Mouse (Mus musculus) liver, embryonic 11.5 days (tissue): ENCODE data around the gene Cyb5r3. TPM values are rescaled to one million over a fixed set of nuclear protein-coding genes. Genes with fewer than 3 reads are reported as not detected.

Source experiments
- ATAC-seq: fragments of 200-750 bp; cut with Nextera tagmentation; replicated peaks from 2 replicates; pipeline ENCODE4 v1.8.0; 2017; ENCODE audit warnings: moderate number of reproducible peaks, mild to moderate bottlenecking, moderate TSS enrichment, moderate library complexity; ENCODE audit not compliant: low FRiP score
- DNase-seq: peaks from one replicate; pipeline ENCODE4 v3.0.0-alpha.2; 2017; ENCODE audit warnings: low spot score
- H3K27ac ChIP-seq: fragments of 300-500 bp; sonication (generic); 2 replicates; pipeline ENCODE4 v1.5.1; 2014; ENCODE audit warnings: mild to moderate bottlenecking, low read depth, low read length, control low read depth
- H3K27me3 ChIP-seq: fragments of 300-500 bp; sonication (generic); replicated peaks from 2 replicates; pipeline ENCODE4 v1.6.1; 2014; ENCODE audit warnings: low read length, mixed read lengths; ENCODE audit not compliant: control insufficient read depth, insufficient read depth
- H3K36me3 ChIP-seq: fragments of 300-500 bp; sonication (generic); 2 replicates; pipeline ENCODE4 v1.6.1; 2014; ENCODE audit warnings: mild to moderate bottlenecking, low read length, moderate library complexity, mixed read lengths; ENCODE audit not compliant: control insufficient read depth, insufficient read depth
- H3K4me1 ChIP-seq: fragments of 300-500 bp; sonication (generic); replicated peaks from 2 replicates; pipeline ENCODE4 v1.6.1; 2014; ENCODE audit warnings: low read length, mixed read lengths; ENCODE audit not compliant: control insufficient read depth, insufficient read depth
- H3K4me2 ChIP-seq: fragments of 300-500 bp; sonication (generic); 2 replicates; pipeline ENCODE4 v1.6.1; 2014; ENCODE audit warnings: mild to moderate bottlenecking, control low read depth, moderate library complexity
- H3K4me3 ChIP-seq: fragments of 300-500 bp; sonication (generic); 2 replicates; pipeline ENCODE4 v1.5.1; 2014; ENCODE audit warnings: low read depth, low read length, control low read depth
- H3K9ac ChIP-seq: fragments of 300-500 bp; sonication (generic); 2 replicates; pipeline ENCODE4 v1.6.1; 2014; ENCODE audit warnings: low read depth, low read length, control low read depth
- H3K9me3 ChIP-seq: fragments of 300-500 bp; sonication (generic); 2 replicates; pipeline ENCODE4 v1.6.1; 2016; ENCODE audit warnings: low read length, inconsistent platforms, mixed read lengths; ENCODE audit not compliant: control insufficient read depth
- WGBS: fragments of 180-500 bp; shearing (Covaris S2); extraction: QIAGEN DNeasy Blood & Tissue Kit; methylation state at CpG from one replicate; pipeline ENCODE4 v1.1.7; 2014; 5-methylcytosine and 5-hydroxymethylcytosine counted together
- polyA plus RNA-seq: library from polyadenylated mRNA; unstranded; fragments of >200 nt; fragmentation: Nextera tagmentation; extraction: Ambion mirVana; gene quantifications from 2 replicates; pipeline ENCODE4 v1.2.1, GENCODE M21; 2014

Cyb5r3 gene
- polyA plus RNA-seq, 1 experiment from 2014 or later: 219 TPM

GRCm38 (mm10) chr15:83204731-83205451 lies 32.5 kb upstream of the Cyb5r3 start:
- WGBS: 27% methylated on average over 10 of the region's 10 CpGs
- Histone ChIP-seq H3K4me2 (peak overlapping the region; percentile 43), H3K27me3 (peaks cover 2% of the 10 kb centered on the region; the same call in 1 of the 2 replicates), H3K27ac (no peak overlapping the region), H3K4me1 (peaks cover 3% of the 10 kb centered on the region; the same call in 1 of the 2 replicates), H3K36me3 (no peaks in the 10 kb centered on the region), H3K9me3 (no peaks in the 10 kb centered on the region), H3K9ac (no peak overlapping the region), H3K4me3 (no peak overlapping the region)
- DNase-seq (no peak), ATAC-seq (peak; percentile 39; the same call in 1 of the 2 replicates)

GRCm38 (mm10) chr15:83202412-83202811 lies 30.0 kb upstream of the Cyb5r3 start:
- no peak for ATAC-seq
- WGBS: 64% methylated on average over 4 of the region's 4 CpGs

GRCm38 (mm10) chr15:83193413-83193812 lies 21.0 kb upstream of the Cyb5r3 start:
- DNase-seq (no peak), ATAC-seq (no peak)
- H3K9ac ChIP-seq: no peak overlapping the region
- H3K4me2 ChIP-seq: no peak overlapping the region
- H3K9me3 ChIP-seq: peaks cover 2% of the 10 kb centered on the region; the same call in 1 of the 2 replicates
- no peak overlapping the region for H3K27ac ChIP-seq
- H3K4me3 ChIP-seq: no peak overlapping the region
- 86% methylated on average over 4 of the region's 4 CpGs for WGBS
- H3K27me3 ChIP-seq: no peaks in the 10 kb centered on the region
- H3K36me3 ChIP-seq: no peaks in the 10 kb centered on the region
- no peaks in the 10 kb centered on the region for H3K4me1 ChIP-seq

More at GRCm38 (mm10) chr15:83202412-83202811, 30.0 kb upstream of the Cyb5r3 start:
- Histone ChIP-seq H3K9ac (no peak overlapping the region), H3K4me1 (no peaks in the 10 kb centered on the region), H3K27ac (no peak overlapping the region), H3K36me3 (no peaks in the 10 kb centered on the region), H3K27me3 (no peaks in the 10 kb centered on the region), H3K9me3 (no peaks in the 10 kb centered on the region), H3K4me2 (no peak overlapping the region), H3K4me3 (no peak overlapping the region)
- DNase-seq: no peak

- DNase-seq (no peak), ATAC-seq (no peak)
- peak overlapping the region; percentile 19; the same call in 1 of the 2 replicates for H3K4me2 ChIP-seq
- no peaks in the 10 kb centered on the region for H3K27me3 ChIP-seq
- peaks cover 15% of the 10 kb centered on the region for H3K4me1 ChIP-seq
- H3K9me3 ChIP-seq: no peaks in the 10 kb centered on the region
- WGBS: 60% methylated on average over 5 of the region's 5 CpGs
- H3K9ac ChIP-seq: no peak overlapping the region
- H3K27ac ChIP-seq: peak overlapping the region; percentile 40; the same call in 1 of the 2 replicates
- no peaks in the 10 kb centered on the region for H3K36me3 ChIP-seq
- H3K4me3 ChIP-seq: no peak overlapping the region
These were observed 10.0 kb upstream of the Cyb5r3 start for GRCm38 (mm10) chr15:83182351-83182750.

- no peaks in the 10 kb centered on the region for H3K27me3 ChIP-seq
These were observed 9.5 kb upstream of the Cyb5r3 start for GRCm38 (mm10) chr15:83181800-83182330.

GRCm38 (mm10) chr15:83180004-83180403 lies 7.6 kb upstream of the Cyb5r3 start:
- Histone ChIP-seq H3K4me3 (no peak overlapping the region), H3K9ac (no peak overlapping the region), H3K27ac (no peak overlapping the region), H3K36me3 (no peaks in the 10 kb centered on the region), H3K27me3 (no peaks in the 10 kb centered on the region), H3K4me1 (peaks cover 15% of the 10 kb centered on the region), H3K9me3 (no peaks in the 10 kb centered on the region), H3K4me2 (no peak overlapping the region)
- WGBS: 77% methylated on average over 6 of the region's 6 CpGs
- no peak for ATAC-seq
- peak; percentile 26 for DNase-seq

More at GRCm38 (mm10) chr15:83181800-83182330, 9.5 kb upstream of the Cyb5r3 start:
- ATAC-seq: peak; percentile 85
- Histone ChIP-seq H3K36me3 (no peaks in the 10 kb centered on the region), H3K4me3 (no peak overlapping the region), H3K9me3 (no peaks in the 10 kb centered on the region), H3K9ac (no peak overlapping the region), H3K4me2 (peak overlapping the region; percentile 19; the same call in 1 of the 2 replicates), H3K4me1 (peaks cover 15% of the 10 kb centered on the region), H3K27ac (peak overlapping the region; percentile 40; the same call in 1 of the 2 replicates)
- WGBS: 33% methylated on average over 4 of the region's 4 CpGs
- peak; percentile 33 for DNase-seq

GRCm38 (mm10) chr15:83176653-83177052 lies 4.3 kb upstream of the Cyb5r3 start:
- WGBS: 73% methylated on average over 4 of the region's 4 CpGs
- no peak for ATAC-seq
- no peak overlapping the region for H3K4me3 ChIP-seq

GRCm38 (mm10) chr15:83173914-83174884 lies 1.8 kb upstream of the Cyb5r3 start:
- 84% methylated on average over 14 of the region's 14 CpGs for WGBS
- no peaks in the 10 kb centered on the region for H3K36me3 ChIP-seq
- ATAC-seq (no peak), DNase-seq (no peak)
- H3K4me2 ChIP-seq: no peak overlapping the region
- no peaks in the 10 kb centered on the region for H3K9me3 ChIP-seq
- no peaks in the 10 kb centered on the region for H3K27me3 ChIP-seq
- no peak overlapping the region for H3K9ac ChIP-seq
- H3K4me3 ChIP-seq: no peak overlapping the region
- no peak overlapping the region for H3K27ac ChIP-seq
- peaks cover 29% of the 10 kb centered on the region for H3K4me1 ChIP-seq

More at GRCm38 (mm10) chr15:83176653-83177052, 4.3 kb upstream of the Cyb5r3 start:
- no peaks in the 10 kb centered on the region for H3K27me3 ChIP-seq
- H3K27ac ChIP-seq: no peak overlapping the region
- H3K9ac ChIP-seq: no peak overlapping the region
- no peak overlapping the region for H3K4me2 ChIP-seq
- peaks cover 12% of the 10 kb centered on the region for H3K4me1 ChIP-seq
- no peak for DNase-seq
- no peaks in the 10 kb centered on the region for H3K36me3 ChIP-seq
- H3K9me3 ChIP-seq: no peaks in the 10 kb centered on the region
